Mouse (Mus musculus): ENCODE results near the gene Swi5.
A peak's percentile ranks its signal among the peaks of the same experiment; 100 is the strongest.
"Not testable (repeated sequence)": the region's sequence is repeated elsewhere in the genome, so short reads cannot be mapped to it uniquely, and the experiment has no call there.

The Swi5 gene

DNA sequence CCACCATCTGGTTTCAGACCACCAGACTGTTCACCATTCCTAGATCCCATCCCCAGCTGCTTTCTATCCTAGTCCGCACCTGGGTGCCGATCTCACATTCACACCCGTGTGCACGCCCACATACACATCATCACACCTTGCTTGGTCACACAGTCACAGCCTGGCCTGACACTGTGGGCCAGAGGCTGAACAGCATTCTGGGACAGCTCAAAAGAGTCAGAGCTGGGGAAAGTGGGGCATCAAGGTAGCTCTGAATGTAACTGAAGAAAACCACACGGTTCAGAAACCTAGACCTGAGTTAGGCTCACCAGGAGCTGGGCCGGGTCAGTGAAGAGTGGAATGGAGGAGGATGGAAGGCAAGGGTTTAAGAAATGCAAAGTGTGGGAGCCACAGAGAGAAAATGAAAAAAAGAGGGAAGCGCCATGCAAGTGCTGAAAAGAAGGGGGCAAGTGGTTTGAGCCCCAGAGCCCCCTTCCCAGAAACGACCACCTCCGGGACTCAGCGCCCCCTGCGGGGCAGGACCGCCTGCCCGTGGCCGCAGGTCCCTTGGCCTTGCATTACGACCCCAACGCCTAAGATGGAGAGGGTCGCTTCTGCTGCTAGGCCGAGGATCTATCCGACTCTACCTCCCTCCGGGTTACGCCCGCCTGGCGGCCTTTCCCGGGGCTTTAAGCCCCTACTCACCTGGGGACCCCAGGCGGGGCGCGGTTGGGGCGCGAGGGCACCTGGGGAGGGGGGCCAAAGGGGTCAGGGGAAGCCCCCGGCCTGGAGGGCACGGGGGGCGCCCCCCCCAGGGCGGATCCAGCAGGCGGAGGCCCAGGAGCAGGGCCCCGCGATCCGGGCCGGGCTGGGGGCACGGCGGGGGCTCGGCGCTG lies 23.8 kb upstream of the Swi5 start:
- no peak for DNase-seq (ENCODE audit: low spot score in 2 of 2)

DNA sequence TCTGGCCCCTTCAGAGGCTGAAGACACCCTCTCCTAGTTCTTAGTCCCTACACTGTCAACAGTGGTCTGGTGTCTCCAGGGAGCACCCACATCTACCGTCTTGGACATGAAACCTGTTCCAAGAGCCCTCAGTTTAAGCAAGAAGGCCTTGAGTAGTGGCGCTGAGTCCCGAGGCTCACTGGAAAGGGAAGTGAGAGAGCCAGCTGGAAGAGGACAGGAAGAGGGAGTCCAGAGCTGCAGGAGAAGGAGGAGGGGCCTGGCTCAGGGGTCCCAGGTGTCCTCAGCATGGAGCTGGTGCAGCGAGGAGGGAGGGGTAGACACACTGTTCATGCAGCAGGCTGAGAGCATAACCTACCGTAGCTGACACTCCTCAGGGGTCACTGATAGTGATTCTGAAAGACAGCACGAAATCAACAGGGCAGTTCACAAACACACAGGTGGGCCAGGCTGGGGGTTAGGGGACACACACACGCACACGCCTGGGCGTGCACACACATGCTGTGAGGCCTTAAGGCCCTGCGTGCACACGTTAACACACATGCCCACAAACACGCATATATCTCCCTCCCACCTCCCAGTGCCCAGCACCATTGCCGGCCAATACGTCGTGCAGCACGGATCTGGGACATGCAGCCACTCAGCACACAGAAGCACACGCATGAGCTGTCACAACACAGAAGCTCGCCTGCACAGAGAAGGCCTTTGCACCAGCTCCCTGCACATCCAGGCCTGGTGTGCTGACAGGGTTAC lies 22.4 kb upstream of the Swi5 start:
- no peak for DNase-seq (ENCODE audit: low spot score in 2 of 2)

DNA sequence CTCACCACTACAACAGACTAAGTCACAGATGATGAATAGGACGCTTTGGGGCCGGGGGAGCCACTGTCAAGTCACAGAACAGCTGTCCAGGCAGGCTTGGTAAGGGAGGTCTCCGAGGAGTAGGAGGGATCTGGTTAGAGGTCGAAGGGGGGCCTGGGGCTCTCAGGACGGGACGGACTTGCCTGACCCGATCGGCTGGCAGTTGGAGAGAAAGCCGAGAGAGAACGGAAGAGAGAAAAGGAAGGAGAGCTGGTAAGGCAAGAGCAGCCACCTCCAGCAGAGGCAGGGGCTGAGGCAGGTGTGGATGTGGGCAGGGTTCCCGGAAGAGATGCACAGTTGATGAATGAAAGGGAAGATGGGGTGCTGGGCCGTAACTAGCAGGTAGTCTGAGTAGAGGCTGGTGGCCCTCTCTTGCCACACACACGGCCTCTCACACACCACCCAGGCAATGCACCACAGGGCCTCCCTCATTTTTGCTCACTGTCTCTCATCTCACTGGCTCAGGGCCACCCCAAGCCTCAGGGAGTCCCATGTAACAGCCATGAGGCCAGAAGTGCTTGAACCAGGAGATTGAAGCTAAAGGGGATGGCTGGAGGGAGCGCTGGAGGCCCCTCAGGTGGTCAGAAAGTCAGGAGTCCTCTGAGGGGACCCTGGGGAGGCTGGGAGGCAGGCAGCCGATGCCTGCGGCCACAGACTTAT lies 21.1 kb upstream of the Swi5 start:
- no peak for DNase-seq (ENCODE audit: low spot score in 2 of 2)

DNA sequence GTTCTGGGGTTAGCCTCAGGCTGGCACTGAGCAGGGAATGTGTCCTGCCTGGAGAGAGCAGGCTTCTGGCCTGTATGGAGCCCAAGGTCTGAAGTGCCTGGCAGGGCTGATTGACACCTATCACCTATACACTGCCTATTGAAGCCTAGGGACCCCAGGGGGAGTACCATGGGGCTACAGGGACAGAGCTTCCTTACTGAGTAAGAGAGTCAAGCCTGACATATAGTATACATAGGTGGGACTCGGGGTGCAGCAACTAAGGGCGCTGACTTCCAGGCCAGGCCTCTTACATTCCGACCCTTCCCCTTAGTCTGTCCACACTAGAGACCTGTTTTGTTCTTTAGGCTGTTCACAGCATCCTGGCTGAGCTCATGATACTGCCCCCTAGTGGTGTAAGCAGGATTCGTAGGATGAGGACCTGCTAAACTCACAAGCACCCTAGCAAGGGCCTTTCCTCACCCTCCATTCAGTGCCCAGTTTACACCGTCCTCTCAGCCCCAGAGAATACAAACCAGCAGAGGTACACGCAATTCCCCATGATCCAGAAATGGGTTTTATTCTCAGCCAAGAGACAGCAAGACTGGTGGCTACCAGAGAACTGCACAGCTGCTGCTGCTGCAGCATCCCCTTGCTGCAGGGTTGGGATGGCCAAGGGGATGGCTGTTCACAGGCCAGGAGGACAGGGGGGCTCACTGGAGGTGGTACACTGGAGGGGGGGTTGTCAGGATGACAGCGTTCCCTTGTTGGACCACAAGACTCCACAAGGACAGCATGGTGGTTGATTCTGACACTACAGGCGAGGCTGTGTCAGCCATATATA lies 20.3 kb upstream of the Swi5 start:
- DNase-seq (ENCODE audit: low spot score in 2 of 2): peak in 1 of 2 experiments; percentile 70

- no peak for DNase-seq (ENCODE audit: low spot score in 2 of 2)
Observed at GRCm38 (mm10) chr2:32307247-32307798, 19.4 kb upstream of the Swi5 start.

DNA sequence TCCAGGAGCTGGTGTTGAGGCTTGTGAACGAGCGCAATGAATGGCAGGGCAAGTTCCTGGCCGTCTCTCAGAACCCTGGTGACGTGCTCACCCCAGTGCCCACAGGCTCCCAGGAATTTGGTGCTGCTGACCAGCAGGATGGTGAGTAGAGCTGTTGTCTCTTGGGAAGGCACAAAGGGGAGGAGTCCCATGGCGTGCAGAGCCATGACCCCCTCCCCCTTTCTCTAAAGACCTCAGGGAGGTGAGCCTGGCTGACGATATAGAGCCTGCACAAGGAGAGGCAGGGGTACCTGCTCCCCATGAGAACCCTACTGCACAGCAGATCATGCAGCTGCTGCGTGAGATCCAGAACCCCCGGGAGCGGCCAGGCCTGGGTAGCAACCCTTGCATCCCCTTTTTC lies 18.3 kb upstream of the Swi5 start:
- no peak for DNase-seq (ENCODE audit: low spot score in 2 of 2)

DNA sequence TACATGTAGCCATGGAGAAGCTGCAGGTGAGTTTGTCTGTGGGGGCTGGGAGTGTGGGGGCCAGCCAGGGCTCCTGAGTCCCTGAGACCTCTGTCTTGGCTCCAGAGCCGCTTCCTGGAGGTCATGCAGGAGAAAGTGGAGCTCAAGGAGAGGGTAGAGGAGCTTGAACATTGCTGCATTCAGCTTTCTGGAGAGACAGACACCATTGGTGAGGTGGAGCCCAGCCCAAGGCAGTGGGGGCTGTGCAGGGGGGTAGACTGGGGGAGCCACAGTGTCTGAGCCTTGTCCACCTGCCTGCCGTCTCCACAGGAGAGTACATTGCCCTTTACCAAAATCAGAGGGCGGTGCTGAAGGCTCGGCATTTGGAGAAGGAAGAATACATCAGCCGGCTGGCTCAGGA lies 17.8 kb upstream of the Swi5 start:
- no peak for DNase-seq (ENCODE audit: low spot score in 2 of 2)

DNA sequence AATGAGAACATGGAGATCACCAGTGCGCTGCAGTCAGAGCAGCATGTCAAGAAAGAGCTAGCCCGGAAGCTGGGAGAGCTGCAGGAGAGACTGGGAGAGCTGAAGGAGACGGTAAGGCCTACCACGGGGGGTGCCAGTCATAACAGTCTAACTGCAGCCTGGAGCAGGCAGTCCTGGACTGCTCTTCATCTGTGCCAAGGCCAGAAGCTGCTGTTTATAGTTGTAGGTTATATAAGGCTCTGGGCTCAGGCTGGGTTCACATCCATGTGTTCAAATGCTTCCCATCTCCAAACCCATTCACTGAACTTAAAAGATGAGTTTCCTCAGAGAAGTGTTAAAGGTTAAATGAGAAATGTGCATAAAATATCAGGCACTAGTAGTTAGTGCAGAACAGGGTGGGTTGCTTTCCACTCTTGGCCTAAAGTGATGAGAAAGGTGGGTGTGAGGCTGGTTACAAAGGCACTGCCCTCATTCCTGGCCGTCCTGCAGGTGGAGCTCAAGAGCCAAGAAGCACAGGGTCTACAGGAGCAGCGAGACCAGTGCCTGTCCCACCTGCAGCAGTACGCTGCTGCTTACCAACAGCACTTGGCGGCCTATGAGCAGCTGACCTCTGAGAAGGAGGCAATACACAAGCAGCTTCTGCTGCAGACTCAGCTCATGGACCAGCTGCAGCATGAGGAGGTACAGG lies 16.4 kb upstream of the Swi5 start:
- DNase-seq (ENCODE audit: low spot score in 2 of 2): no peak

GRCm38 (mm10) chr2:32302952-32303351 lies 15.1 kb upstream of the Swi5 start:
- DNase-seq (ENCODE audit: low spot score in 2 of 2): no peak

DNA sequence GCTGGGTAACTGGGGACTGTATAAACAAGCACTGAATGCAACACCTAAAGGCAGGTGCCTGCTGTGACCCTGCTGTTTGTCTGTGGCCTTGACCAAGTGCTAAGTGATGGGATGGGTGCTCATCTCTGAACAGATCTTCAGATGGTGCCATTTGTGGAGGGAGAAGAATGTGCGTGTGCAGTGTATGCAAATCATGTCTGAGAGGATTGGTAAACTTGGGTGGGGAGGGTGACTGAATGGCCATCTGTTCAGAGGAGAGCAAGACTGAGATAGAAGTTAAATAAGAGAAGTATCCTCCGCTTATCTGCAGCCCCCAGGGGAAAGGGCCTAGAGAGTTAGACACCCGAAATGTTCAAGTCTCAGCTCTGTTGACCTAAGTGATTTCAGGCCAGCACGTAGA lies 11.6 kb upstream of the Swi5 start:
- no peak for DNase-seq (ENCODE audit: low spot score in 2 of 2)

GRCm38 (mm10) chr2:32295842-32296241 lies 8.0 kb upstream of the Swi5 start:
- not testable (repeated sequence) for DNase-seq (ENCODE audit: low spot score in 2 of 2)

- DNase-seq (ENCODE audit: low spot score in 2 of 2): no peak
Observed at GRCm38 (mm10) chr2:32295285-32295684, 7.4 kb upstream of the Swi5 start.

- no peak for DNase-seq (ENCODE audit: low spot score in 2 of 2)
Observed at GRCm38 (mm10) chr2:32294348-32294747, 6.5 kb upstream of the Swi5 start.

GRCm38 (mm10) chr2:32289578-32289977 lies 1.7 kb upstream of the Swi5 start:
- DNase-seq (ENCODE audit: low spot score in 2 of 2): no peak

- DNase-seq (ENCODE audit: low spot score in 2 of 2): no peak
Observed at GRCm38 (mm10) chr2:32288371-32288931, 576 bp upstream of the Swi5 start.

GRCm38 (mm10) chr2:32287334-32287840 lies 488 bp downstream of the Swi5 start, which contains the start of gene Golga2:
TSS of gene Golga2 (plus strand) at chr2:32287384.
- DNase-seq (ENCODE audit: low spot score in 2 of 2): no peak

- DNase-seq (ENCODE audit: low spot score in 2 of 2): no peak
Observed at GRCm38 (mm10) chr2:32283986-32284385, 3.9 kb downstream of the Swi5 start.

DNA sequence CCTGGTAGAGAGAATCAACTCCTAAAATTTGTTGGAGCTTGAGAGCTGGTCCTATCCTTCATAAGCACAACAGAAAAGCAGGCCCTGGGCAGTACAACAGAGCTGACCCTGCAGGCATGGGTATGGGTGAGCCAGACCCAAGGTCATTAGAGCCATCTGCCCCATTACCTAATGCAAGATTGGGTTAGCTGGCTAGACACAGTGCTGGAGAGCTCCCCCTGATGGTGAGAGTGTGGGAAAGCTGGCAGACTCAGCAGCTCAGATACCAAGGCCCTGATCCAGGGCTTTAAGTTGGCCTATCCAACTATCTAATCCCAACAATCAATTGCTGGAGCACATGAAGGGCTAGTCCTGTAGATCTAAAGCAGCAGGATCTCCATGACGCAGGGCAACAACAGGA lies 5.1 kb downstream of the Swi5 start:
- DNase-seq (ENCODE audit: low spot score in 2 of 2): no peak

DNA sequence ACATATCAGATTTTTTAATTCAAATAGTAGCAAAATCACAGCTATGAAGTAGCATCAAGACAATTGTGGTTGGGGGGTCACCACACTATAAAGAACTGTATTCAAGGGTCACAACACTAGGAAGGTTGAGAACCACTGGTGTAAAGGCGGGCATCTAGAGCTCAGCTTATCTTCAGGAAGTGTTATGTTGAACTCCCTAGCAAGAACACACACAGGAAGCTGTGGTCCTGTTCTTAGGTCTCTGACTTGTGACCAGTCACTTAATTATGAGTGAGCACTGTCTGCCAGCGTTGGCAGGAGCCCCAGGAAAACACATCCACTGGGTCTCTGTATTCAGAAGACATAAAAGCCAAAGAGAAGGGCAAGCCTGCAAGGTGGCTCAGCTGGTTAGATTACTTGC lies 5.6 kb downstream of the Swi5 start:
- no peak for DNase-seq (ENCODE audit: low spot score in 2 of 2)

DNA sequence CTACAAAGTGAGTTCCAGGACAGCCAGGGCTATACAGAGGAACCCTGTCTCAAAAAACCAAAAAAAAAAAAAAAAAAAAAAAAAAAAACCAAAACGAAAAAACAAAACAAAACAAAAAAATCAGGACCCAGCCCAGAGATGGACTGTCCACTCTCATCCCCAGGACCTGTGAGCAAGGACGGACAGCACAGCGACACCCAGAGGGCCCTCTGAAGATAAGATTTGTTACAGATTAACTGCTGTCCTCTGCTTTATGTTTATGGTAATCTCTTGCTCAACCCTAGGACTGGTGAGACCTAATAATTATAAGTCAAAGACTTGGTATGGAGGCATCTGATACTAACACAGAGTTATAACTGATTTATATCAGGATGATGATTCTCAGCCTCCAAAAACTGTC lies 12.1 kb downstream of the Swi5 start:
- DNase-seq (ENCODE audit: low spot score in 2 of 2): no peak
